Mouse (Mus musculus) kidney, postnatal 0 days (tissue): ENCODE measurements around the gene Ndufs2. TPM values are rescaled to one million over a fixed set of nuclear protein-coding genes. Genes with fewer than 3 reads are reported as not detected.

Source experiments
- ATAC-seq: fragments of 200-750 bp; cut with Nextera tagmentation; replicated peaks from 2 replicates; pipeline ENCODE4 v1.8.0; 2017; ENCODE audit warnings: low read depth, moderate number of reproducible peaks, moderate TSS enrichment, moderate library complexity; ENCODE audit not compliant: low FRiP score
- DNase-seq: peaks from one replicate; pipeline ENCODE4 v3.0.0-alpha.2; 2016; ENCODE audit warnings: low spot score
- H3K27ac ChIP-seq: fragments of 300-500 bp; sonication (generic); 2 replicates; pipeline ENCODE4 v1.5.1; 2014; ENCODE audit warnings: mild to moderate bottlenecking
- H3K27me3 ChIP-seq: fragments of 300-500 bp; sonication (generic); 2 replicates; pipeline ENCODE4 v1.6.1; 2014; ENCODE audit warnings: low read length, mixed read lengths; ENCODE audit not compliant: insufficient read depth
- H3K36me3 ChIP-seq: fragments of 300-500 bp; sonication (generic); 2 replicates; pipeline ENCODE4 v1.6.1; 2014; ENCODE audit warnings: low read length, mixed read lengths; ENCODE audit not compliant: insufficient read depth
- H3K4me1 ChIP-seq: fragments of 300-500 bp; sonication (generic); replicated peaks from 2 replicates; pipeline ENCODE4 v1.6.1; 2014; ENCODE audit warnings: antibody characterized with exemption, low read length, mixed read lengths; ENCODE audit not compliant: insufficient read depth
- H3K4me2 ChIP-seq: fragments of 300-500 bp; sonication (generic); 2 replicates; pipeline ENCODE4 v1.6.1; 2014; ENCODE audit warnings: mild to moderate bottlenecking, low read length, moderate library complexity, mixed read lengths
- H3K4me3 ChIP-seq: fragments of 300-500 bp; sonication (generic); replicated peaks from 2 replicates; pipeline ENCODE4 v1.5.1; 2014; ENCODE audit warnings: low read depth, low read length
- H3K9ac ChIP-seq: fragments of 300-500 bp; sonication (generic); 2 replicates; pipeline ENCODE4 v1.6.1; 2014; ENCODE audit warnings: low read depth, low read length
- H3K9me3 ChIP-seq: fragments of 300-500 bp; sonication (generic); replicated peaks from 2 replicates; pipeline ENCODE4 v1.6.1; 2016; ENCODE audit warnings: low read length, inconsistent platforms, mixed read lengths
- CTCF ChIP-seq: IDR thresholded peaks from 2 replicates; pipeline ENCODE4 v1.5.1; 2016; ENCODE audit warnings: antibody characterized with exemption, low read depth, mild to moderate bottlenecking, moderate library complexity
- WGBS: fragments of 180-500 bp; shearing (Covaris S2); extraction: QIAGEN DNeasy Blood & Tissue Kit; methylation state at CpG from one replicate; pipeline ENCODE4 v1.1.7; 2014; 5-methylcytosine and 5-hydroxymethylcytosine counted together
- polyA plus RNA-seq: library from polyadenylated mRNA; unstranded; fragments of >200 nt; fragmentation: Nextera tagmentation; extraction: Ambion mirVana; gene quantifications from 2 replicates; pipeline ENCODE4 v1.2.1, GENCODE M21; 2015

The Ndufs2 gene
- polyA plus RNA-seq, 1 experiment from 2014 or later: 375 TPM

DNA sequence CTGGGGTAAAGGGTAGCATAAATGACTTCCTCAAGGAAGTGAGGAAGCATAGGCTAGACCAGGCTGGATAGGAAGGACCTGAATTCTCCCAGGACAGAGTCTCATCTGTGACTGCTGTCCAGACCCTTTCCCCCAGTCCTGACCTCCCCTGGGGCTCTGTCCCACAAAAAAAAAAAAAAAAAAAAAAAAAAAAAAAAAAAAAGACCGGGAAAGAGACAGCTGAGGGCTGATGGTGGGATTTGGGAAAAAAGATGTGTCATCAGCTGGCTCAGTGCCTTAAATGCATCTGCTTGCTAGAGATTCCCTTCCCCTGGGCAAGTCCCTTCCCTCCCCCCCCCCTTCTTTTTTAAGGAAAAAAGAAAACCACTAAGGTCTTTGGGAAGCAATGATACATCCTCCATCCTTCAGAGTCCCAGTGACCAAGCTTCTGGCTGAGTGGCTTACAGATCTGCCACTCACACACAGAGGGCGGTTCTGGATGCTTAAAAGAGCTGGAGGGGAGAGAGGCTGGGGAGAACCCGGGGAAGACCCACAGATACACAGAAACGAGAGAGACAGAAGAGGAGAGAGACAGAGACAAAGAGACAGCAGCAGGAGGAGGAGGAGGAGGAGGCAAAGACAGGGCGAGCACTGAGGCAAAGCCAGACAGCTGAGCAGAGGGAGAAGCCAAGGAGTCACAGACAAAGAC is 1.1 kb downstream of the Ndufs2 start, which contains the start of gene Adamts4:
Adamts4 (plus strand) TSS at position 509 of the 688 bp plus-strand sequence.
- peak within 1 kb of the TSS; percentile 33 for H3K4me3 ChIP-seq
- no peaks in the 10 kb centered on the region for H3K9me3 ChIP-seq
- H3K9ac ChIP-seq: peak within 1 kb of the TSS; percentile 60
- H3K4me1 ChIP-seq: peaks cover 38% of the 10 kb centered on the region
- H3K27ac ChIP-seq: peak within 1 kb of the TSS; percentile 86
- ATAC-seq: no peak
- TF ChIP-seq CTCF: no peak
- DNase-seq: peak; percentile 87
- H3K36me3 ChIP-seq: 0 out of 2 replicates have a peak, but pooled peaks cover 4% of the 10 kb centered on the region
- H3K4me2 ChIP-seq: peak within 1 kb of the TSS; percentile 75
- H3K27me3 ChIP-seq: no peaks in the 10 kb centered on the region
- 18% methylated on average over 5 of the region's 5 CpGs for WGBS

DNA sequence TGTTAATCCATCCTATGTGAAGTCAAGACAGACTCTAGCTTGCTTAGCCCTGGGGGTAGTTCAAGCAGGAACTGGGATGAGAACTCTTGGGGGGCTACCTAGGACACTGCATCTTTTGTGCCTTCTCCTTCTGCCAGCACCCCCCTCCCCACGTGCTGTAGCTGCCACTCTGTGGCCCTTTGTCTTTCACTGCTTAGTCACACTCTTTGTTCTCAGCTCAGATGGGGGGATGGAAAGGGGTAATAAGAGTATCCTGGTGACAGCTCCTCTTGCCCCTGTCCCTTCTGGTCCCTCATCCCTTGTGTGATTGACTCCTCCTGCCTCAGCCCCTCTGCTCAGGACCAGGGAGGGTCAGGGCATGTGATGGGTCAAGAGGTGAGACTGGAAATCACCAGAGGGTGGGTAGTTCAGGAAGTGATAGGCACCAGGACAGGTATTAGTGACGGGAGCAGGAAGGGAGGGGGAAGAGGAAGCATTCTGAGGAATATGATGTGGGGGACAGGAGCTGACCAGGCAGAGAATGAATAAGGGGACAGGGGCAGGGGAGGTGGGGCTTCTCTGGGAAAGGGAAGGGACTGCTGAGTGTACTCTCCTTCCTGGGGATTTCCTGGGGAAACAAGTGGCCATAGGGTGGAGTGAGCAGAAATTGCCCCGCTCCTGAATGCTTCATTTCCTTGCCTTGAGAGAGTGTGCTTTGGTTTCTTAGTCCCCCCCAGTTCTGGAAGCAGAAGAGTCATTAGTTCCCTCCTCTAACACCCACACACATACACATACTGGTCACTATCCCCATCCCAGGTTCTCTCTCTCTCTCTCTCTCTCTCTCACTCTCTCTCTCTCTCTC is 2.6 kb downstream of the Ndufs2 start:
- Histone ChIP-seq H3K9me3 (no peaks in the 10 kb centered on the region), H3K36me3 (0 out of 2 replicates have a peak, but pooled peaks cover 4% of the 10 kb centered on the region), H3K4me1 (peaks cover 38% of the 10 kb centered on the region), H3K4me3 (no peak overlapping the region), H3K27ac (peak overlapping the region; percentile 75), H3K27me3 (no peaks in the 10 kb centered on the region), H3K9ac (no peak overlapping the region), H3K4me2 (no peak overlapping the region)
- TF ChIP-seq CTCF: no peak
- no peak for ATAC-seq
- DNase-seq: peak; percentile 61
- 44% methylated on average over 3 of the region's 3 CpGs for WGBS

DNA sequence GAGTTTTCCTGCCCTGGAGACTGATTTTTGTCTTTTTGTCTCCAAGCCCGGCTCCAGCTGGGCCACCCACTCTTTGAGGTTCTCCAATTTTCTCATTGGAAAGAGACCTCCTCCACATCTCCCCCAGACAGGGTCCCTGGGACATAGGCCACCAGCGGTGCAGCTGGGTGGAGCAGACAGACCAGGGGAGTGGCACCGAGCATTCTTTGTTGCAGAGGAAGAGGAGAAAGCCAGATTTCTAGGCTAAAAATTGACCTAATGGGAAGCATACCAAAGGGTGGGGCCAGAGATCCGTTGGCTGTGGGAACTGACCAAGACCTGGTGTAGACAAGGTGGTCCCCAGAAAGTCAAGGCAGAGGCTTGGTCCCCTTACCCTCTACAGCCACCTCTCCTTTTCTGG is 3.3 kb downstream of the Ndufs2 start:
- Histone ChIP-seq H3K36me3 (peaks cover 10% of the 10 kb centered on the region; the same call in 1 of the 2 replicates), H3K9ac (no peak overlapping the region), H3K4me3 (no peak overlapping the region), H3K27ac (peak overlapping the region; percentile 75), H3K27me3 (no peaks in the 10 kb centered on the region), H3K4me1 (peaks cover 38% of the 10 kb centered on the region), H3K4me2 (peak overlapping the region; percentile 55), H3K9me3 (no peaks in the 10 kb centered on the region)
- no peak for TF ChIP-seq CTCF
- WGBS: 15% methylated on average over 4 of the region's 4 CpGs
- no peak for DNase-seq
- ATAC-seq: no peak

DNA sequence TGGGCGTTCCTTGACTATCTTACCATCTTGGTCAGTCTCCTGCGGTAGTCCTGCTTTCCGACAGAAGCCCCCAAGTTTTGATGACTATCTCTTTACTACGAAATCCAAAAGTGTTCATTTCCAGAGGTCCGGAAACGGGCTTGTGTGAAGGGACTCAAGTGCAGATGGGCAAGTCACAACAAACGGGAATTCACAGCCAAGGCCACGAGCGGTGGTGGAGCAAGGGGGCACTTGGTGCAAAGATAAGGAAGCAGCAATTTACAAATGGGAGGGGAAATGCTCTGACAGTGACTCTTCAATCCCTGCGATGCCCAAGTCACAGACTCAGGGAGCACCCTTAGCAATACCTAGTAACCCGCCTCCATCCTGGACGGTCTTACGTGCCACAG is 3.7 kb downstream of the Ndufs2 start:
- Histone ChIP-seq H3K9ac (peak overlapping the region; percentile 6; the same call in 1 of the 2 replicates), H3K4me1 (peaks cover 34% of the 10 kb centered on the region), H3K4me3 (peak overlapping the region; percentile 87), H3K27ac (peak overlapping the region; percentile 75), H3K9me3 (no peaks in the 10 kb centered on the region), H3K36me3 (peaks cover 13% of the 10 kb centered on the region; the same call in 1 of the 2 replicates), H3K27me3 (no peaks in the 10 kb centered on the region), H3K4me2 (peak overlapping the region; percentile 55)
- 8% methylated on average over 13 of the region's 13 CpGs for WGBS
- ATAC-seq (no peak), DNase-seq (no peak)
- no peak for TF ChIP-seq CTCF

DNA sequence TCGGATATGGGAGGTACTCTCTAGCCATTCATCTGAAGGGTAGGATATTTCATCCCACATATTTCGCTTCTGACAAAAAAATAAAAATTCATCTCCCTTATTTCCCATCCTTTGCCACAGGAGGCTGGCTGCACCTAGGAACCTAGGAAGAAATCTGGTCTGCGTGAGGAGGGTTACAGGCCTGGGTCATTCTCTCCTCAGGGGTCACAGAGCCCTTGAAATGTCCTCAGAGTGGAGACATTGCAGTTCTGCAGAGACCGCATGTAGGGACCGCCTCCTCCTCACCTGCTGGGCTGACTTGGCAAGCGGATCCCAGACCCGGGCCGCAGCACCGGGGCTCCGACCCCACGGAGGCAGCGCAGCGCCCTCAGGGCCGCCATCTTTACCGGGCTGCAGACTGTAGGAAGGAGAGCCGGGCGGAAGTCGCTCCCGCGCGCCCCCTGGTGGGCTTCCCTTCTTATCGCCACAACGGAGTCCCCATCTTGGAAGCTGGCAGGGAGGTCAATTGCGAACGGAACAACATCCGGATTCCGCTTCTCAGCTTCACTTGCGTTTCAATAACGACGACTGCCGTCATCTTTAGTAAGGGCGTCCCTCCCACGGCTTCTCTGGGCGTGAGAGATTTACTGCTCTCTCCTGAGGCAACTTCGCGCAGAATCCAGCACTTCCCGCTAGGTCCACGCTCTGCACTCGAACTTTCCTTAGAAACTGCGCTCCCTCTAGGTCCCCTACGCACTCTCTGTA is 4.3 kb downstream of the Ndufs2 start:
- H3K4me3 ChIP-seq: peak overlapping the region; percentile 87
- DNase-seq (peak; percentile 100), ATAC-seq (peak; percentile 92)
- H3K4me2 ChIP-seq: peak overlapping the region; percentile 75
- peaks cover 18% of the 10 kb centered on the region; the same call in 1 of the 2 replicates for H3K36me3 ChIP-seq
- H3K9me3 ChIP-seq: no peaks in the 10 kb centered on the region
- no peaks in the 10 kb centered on the region for H3K27me3 ChIP-seq
- peak overlapping the region; percentile 93 for H3K9ac ChIP-seq
- peak overlapping the region; percentile 78 for H3K27ac ChIP-seq
- TF ChIP-seq CTCF: peak; percentile 98
- peaks cover 29% of the 10 kb centered on the region for H3K4me1 ChIP-seq
- under 1% methylated on average over 41 of the region's 41 CpGs for WGBS

DNA sequence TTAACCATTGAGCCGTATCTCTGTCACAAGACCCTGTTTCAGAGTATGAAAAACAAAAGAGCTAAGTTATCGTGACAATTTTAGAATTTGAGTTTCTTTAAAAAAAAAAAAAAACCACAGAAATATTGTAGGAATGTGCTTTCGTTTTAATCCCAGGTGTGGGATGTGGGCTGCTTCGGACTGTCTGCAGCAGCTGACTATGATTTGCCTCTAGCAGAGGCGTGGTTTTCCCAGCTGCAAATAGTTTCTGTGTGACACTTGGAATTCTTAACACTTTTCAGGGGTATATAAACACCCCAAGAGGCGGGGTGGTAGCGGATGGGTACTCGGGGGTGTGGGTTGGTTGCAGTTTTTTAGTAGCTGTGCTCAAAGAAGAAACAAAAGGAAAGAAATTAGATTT is 5.8 kb downstream of the Ndufs2 start:
- no peak overlapping the region for H3K9ac ChIP-seq
- DNase-seq (no peak), ATAC-seq (no peak)
- no peak overlapping the region for H3K27ac ChIP-seq
- H3K36me3 ChIP-seq: peaks cover 26% of the 10 kb centered on the region; the same call in 1 of the 2 replicates
- H3K4me2 ChIP-seq: no peak overlapping the region
- no peak overlapping the region for H3K4me3 ChIP-seq
- H3K9me3 ChIP-seq: no peaks in the 10 kb centered on the region
- 86% methylated on average over 8 of the region's 8 CpGs for WGBS
- no peaks in the 10 kb centered on the region for H3K27me3 ChIP-seq
- H3K4me1 ChIP-seq: peaks cover 22% of the 10 kb centered on the region
- no peak for TF ChIP-seq CTCF
